Mouse (Mus musculus) stomach, embryonic 14.5 days (tissue): ENCODE measurements around the gene Nprl3. TPM values are rescaled to one million over a fixed set of nuclear protein-coding genes. Genes with fewer than 3 reads are reported as not detected.

Experiments used
- ATAC-seq: fragments of 200-750 bp; cut with Nextera tagmentation; 2 replicates; pipeline ENCODE4 v1.8.0; 2017; ENCODE audit warnings: low read depth, moderate TSS enrichment; ENCODE audit not compliant: insufficient number of reproducible peaks, insufficient read depth, low FRiP score
- H3K27ac ChIP-seq: fragments of 300-500 bp; sonication (generic); 2 replicates; pipeline ENCODE4 v1.5.1; 2014; ENCODE audit warnings: mild to moderate bottlenecking, low read length, moderate library complexity, mixed read lengths
- H3K27me3 ChIP-seq: fragments of 300-500 bp; sonication (generic); 2 replicates; pipeline ENCODE4 v1.6.1; 2014; ENCODE audit warnings: low read length, control low read depth, mixed read lengths; ENCODE audit not compliant: control insufficient read depth, insufficient read depth
- H3K36me3 ChIP-seq: fragments of 300-500 bp; sonication (generic); 2 replicates; pipeline ENCODE4 v1.6.1; 2014; ENCODE audit warnings: mild to moderate bottlenecking, control low read depth, low read length, moderate library complexity, mixed read lengths; ENCODE audit not compliant: control insufficient read depth, insufficient read depth
- H3K4me1 ChIP-seq: fragments of 300-500 bp; sonication (generic); 2 replicates; pipeline ENCODE4 v1.6.1; 2014; ENCODE audit warnings: low read length, control low read depth, mixed read lengths; ENCODE audit not compliant: control insufficient read depth, insufficient read depth
- H3K4me2 ChIP-seq: fragments of 300-500 bp; sonication (generic); replicated peaks from 2 replicates; pipeline ENCODE4 v1.6.1; 2014; ENCODE audit warnings: low read depth, low read length, control low read depth
- H3K4me3 ChIP-seq: fragments of 300-500 bp; sonication (generic); 2 replicates; pipeline ENCODE4 v1.5.1; 2014; ENCODE audit warnings: low read depth, low read length, control low read depth
- H3K9ac ChIP-seq: fragments of 300-500 bp; sonication (generic); replicated peaks from 2 replicates; pipeline ENCODE4 v1.6.1; 2014; ENCODE audit warnings: low read depth, mild to moderate bottlenecking, control low read depth, low read length, moderate library complexity, mixed read lengths
- H3K9me3 ChIP-seq: fragments of 300-500 bp; sonication (generic); 2 replicates; pipeline ENCODE4 v1.6.1; 2016; ENCODE audit warnings: low read depth, low read length, control low read depth; ENCODE audit not compliant: control insufficient read depth
- WGBS: fragments of 180-500 bp; shearing (Covaris S2); extraction: QIAGEN DNeasy Blood & Tissue Kit; methylation state at CpG from one replicate; pipeline ENCODE4 v1.1.7; 2014; 5-methylcytosine and 5-hydroxymethylcytosine counted together
- polyA plus RNA-seq: library from polyadenylated mRNA; unstranded; fragments of >200 nt; fragmentation: Nextera tagmentation; extraction: Ambion mirVana; gene quantifications from 2 replicates; pipeline ENCODE4 v1.2.1, GENCODE M21; 2014

Nprl3 gene
- polyA plus RNA-seq, 1 experiment from 2014 or later = 41.0 TPM

- no peak for ATAC-seq
- no peak overlapping the region for H3K4me3 ChIP-seq
- H3K4me1 ChIP-seq = peaks cover 14% of the 10 kb centered on the region; the same call in 1 of the 2 replicates
- H3K27ac ChIP-seq = no peak overlapping the region
- H3K9me3 ChIP-seq = no peaks in the 10 kb centered on the region
- 62% methylated on average over 9 of the region's 9 CpGs for WGBS
- no peak overlapping the region for H3K9ac ChIP-seq
- peaks cover 29% of the 10 kb centered on the region for H3K36me3 ChIP-seq
- no peaks in the 10 kb centered on the region for H3K27me3 ChIP-seq
- H3K4me2 ChIP-seq = no peak overlapping the region
These were observed 30.6 kb downstream of the Nprl3 start for GRCm38 (mm10) chr11:32236712-32237410.

DNA sequence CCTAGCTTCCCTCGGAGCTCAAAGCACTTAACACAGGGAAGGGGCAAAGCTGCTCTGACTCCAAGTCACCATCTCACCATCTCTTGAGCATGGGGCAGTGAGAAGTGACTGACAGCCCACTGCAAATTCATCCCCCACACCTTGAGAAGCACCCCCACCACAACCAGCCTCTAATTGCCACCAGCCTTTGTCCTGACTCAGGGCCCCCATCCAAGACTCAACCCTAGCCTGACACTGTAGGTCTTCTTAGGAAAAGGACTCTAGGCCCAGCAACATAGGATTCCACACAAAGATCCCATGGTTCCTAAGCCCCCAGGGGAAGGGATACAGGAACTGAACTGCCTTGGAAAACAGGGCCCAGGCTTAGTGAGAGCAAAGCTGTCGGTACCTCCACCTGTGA is 31.4 kb downstream of the Nprl3 start:
- no peak overlapping the region for H3K9ac ChIP-seq
- H3K27me3 ChIP-seq = no peaks in the 10 kb centered on the region
- H3K27ac ChIP-seq = no peak overlapping the region; the same call in 1 of the 2 replicates
- WGBS = 55% methylated on average over 2 of the region's 2 CpGs
- no peaks in the 10 kb centered on the region for H3K9me3 ChIP-seq
- H3K4me2 ChIP-seq = no peak overlapping the region
- H3K4me1 ChIP-seq = peaks cover 14% of the 10 kb centered on the region; the same call in 1 of the 2 replicates
- no peak for ATAC-seq
- no peak overlapping the region for H3K4me3 ChIP-seq
- H3K36me3 ChIP-seq = peaks cover 36% of the 10 kb centered on the region

- H3K36me3 ChIP-seq = peaks cover 38% of the 10 kb centered on the region
These were observed 31.9 kb downstream of the Nprl3 start for GRCm38 (mm10) chr11:32235646-32236045.

DNA sequence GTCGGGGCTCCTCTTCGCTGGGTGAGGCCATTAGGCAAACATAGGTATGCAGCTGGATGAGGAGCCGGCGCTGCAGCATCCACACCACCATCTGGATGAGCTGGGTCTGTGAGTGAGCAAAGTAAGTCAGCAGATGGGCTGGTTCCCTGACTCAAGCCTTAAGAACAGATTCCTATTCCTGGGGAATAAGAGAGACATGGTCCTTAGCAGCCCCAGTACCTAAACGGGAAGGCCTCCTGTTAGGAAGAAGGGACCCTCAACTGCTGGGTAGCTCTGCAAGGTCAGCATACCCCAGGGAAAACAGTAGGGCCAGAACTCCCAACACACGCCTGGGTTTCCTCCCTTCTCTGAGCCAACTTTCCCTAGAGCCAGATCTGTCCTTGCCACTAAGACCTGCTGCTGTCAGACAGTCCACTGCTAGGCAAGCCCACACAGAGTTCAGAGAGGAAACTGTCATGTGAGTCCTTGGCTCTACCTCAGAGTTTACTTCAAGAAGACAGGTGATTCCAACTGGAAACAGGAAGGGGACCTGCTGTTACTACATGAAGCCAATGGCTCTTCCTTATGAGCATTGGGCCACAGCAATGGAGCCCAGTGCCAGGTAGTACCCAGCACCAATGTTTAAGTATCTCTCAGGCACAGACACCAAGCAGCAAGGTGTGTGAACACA is 32.6 kb downstream of the Nprl3 start:
- no peak for ATAC-seq
- peaks cover 14% of the 10 kb centered on the region; the same call in 1 of the 2 replicates for H3K4me1 ChIP-seq
- H3K4me3 ChIP-seq = no peak overlapping the region
- 87% methylated on average over 6 of the region's 6 CpGs for WGBS
- no peak overlapping the region for H3K4me2 ChIP-seq
- H3K36me3 ChIP-seq = peaks cover 37% of the 10 kb centered on the region
- no peak overlapping the region for H3K9ac ChIP-seq
- H3K9me3 ChIP-seq = no peaks in the 10 kb centered on the region
- peak overlapping the region; percentile 72; the same call in 1 of the 2 replicates for H3K27ac ChIP-seq
- no peaks in the 10 kb centered on the region for H3K27me3 ChIP-seq

More at GRCm38 (mm10) chr11:32235646-32236045, 31.9 kb downstream of the Nprl3 start:
- Histone ChIP-seq H3K27ac (peak overlapping the region; percentile 72; the same call in 1 of the 2 replicates), H3K4me2 (no peak overlapping the region), H3K9me3 (no peaks in the 10 kb centered on the region), H3K4me3 (no peak overlapping the region), H3K4me1 (peaks cover 14% of the 10 kb centered on the region; the same call in 1 of the 2 replicates), H3K9ac (no peak overlapping the region; the same call in 1 of the 2 replicates), H3K27me3 (no peaks in the 10 kb centered on the region)
- WGBS = 18% methylated on average over 3 of the region's 3 CpGs
- ATAC-seq = peak; percentile 33; the same call in 1 of the 2 replicates

DNA sequence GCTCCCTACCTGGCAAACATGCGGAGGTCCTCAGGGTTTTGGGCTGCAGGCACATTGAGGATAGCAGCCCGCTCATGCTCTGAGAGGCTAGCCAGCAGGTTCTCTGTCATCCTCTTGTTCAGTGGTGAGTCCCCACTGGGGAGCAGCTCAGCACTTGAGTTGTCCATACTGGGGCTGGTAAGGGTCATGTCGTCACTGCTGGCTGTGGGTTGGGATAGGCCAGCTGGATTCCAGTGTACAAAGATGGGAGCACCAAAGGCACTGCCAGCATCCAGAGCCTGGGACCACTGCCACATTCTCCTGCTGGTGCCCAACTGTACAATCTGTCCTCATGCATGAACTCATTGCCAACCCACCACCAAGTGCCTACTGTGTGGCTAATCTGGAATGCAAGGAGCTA is 33.6 kb downstream of the Nprl3 start:
- Histone ChIP-seq H3K9ac (no peak overlapping the region), H3K27me3 (no peaks in the 10 kb centered on the region), H3K9me3 (no peaks in the 10 kb centered on the region), H3K36me3 (peaks cover 40% of the 10 kb centered on the region), H3K4me3 (no peak overlapping the region), H3K4me2 (no peak overlapping the region), H3K4me1 (peaks cover 14% of the 10 kb centered on the region; the same call in 1 of the 2 replicates), H3K27ac (no peak overlapping the region)
- no peak for ATAC-seq
- WGBS = 93% methylated on average over 3 of the region's 3 CpGs

- no peaks in the 10 kb centered on the region for H3K9me3 ChIP-seq
These were observed 34.7 kb downstream of the Nprl3 start for GRCm38 (mm10) chr11:32232848-32233247.

DNA sequence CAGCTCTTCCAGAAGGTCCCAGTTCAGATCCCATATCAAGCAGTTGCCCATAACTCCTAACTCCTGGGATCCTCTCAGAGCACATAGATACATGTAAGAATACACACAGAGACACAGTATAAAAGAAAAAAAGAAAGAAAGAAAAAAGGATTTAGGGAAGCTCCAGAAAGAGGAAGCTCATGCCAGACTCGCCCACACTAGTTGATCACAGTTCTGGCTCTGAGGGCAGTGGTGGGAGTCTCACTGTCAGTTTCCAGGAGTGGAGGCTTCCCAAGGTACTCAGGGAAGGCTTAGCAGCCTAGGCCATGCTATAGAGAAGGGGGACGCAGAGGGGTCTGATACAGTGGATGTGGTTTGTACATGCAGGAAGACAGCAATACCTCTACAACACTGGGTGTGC is 36.4 kb downstream of the Nprl3 start:
- ATAC-seq = no peak
- WGBS = 85% methylated on average over 2 of the region's 2 CpGs
- Histone ChIP-seq H3K36me3 (peaks cover 40% of the 10 kb centered on the region), H3K27me3 (no peaks in the 10 kb centered on the region), H3K4me2 (no peak overlapping the region), H3K4me3 (no peak overlapping the region), H3K9me3 (no peaks in the 10 kb centered on the region), H3K4me1 (peaks cover 16% of the 10 kb centered on the region), H3K9ac (no peak overlapping the region), H3K27ac (no peak overlapping the region)

More at GRCm38 (mm10) chr11:32232848-32233247, 34.7 kb downstream of the Nprl3 start:
- no peak; the same call in 1 of the 2 replicates for ATAC-seq
- Histone ChIP-seq H3K27me3 (no peaks in the 10 kb centered on the region), H3K4me1 (peaks cover 14% of the 10 kb centered on the region; the same call in 1 of the 2 replicates), H3K27ac (no peak overlapping the region), H3K4me2 (no peak overlapping the region), H3K36me3 (peaks cover 40% of the 10 kb centered on the region), H3K9ac (no peak overlapping the region), H3K4me3 (no peak overlapping the region)
- WGBS = 70% methylated on average over 10 of the region's 10 CpGs

- Histone ChIP-seq H3K4me2 (no peak overlapping the region), H3K4me1 (peaks cover 23% of the 10 kb centered on the region), H3K4me3 (no peak overlapping the region), H3K36me3 (peaks cover 40% of the 10 kb centered on the region), H3K9me3 (no peaks in the 10 kb centered on the region), H3K27ac (no peak overlapping the region), H3K27me3 (no peaks in the 10 kb centered on the region), H3K9ac (no peak overlapping the region)
- ATAC-seq = no peak
- WGBS = 79% methylated on average over 4 of the region's 4 CpGs
These were observed 37.3 kb downstream of the Nprl3 start for GRCm38 (mm10) chr11:32230220-32230619.
